Mouse (Mus musculus) hindbrain, embryonic 16.5 days (tissue): ENCODE data around the gene Kcnip1. TPM values are rescaled to one million over a fixed set of nuclear protein-coding genes. Genes with fewer than 3 reads are reported as not detected.

Source experiments
- ATAC-seq: fragments of 200-750 bp; cut with Nextera tagmentation; 2 replicates; pipeline ENCODE4 v1.8.0; 2017; ENCODE audit warnings: moderate TSS enrichment, moderate library complexity
- H3K27ac ChIP-seq: fragments of 300-500 bp; sonication (generic); 2 replicates; pipeline ENCODE4 v1.5.1; 2014; ENCODE audit warnings: low read depth, mild to moderate bottlenecking, control low read depth, low read length, moderate library complexity
- H3K27me3 ChIP-seq: fragments of 300-500 bp; sonication (generic); replicated peaks from 2 replicates; pipeline ENCODE4 v1.6.1; 2014; ENCODE audit warnings: low read length; ENCODE audit not compliant: control insufficient read depth, insufficient read depth
- H3K36me3 ChIP-seq: fragments of 300-500 bp; sonication (generic); 2 replicates; pipeline ENCODE4 v1.6.1; 2014; ENCODE audit warnings: mild to moderate bottlenecking, low read length, moderate library complexity, mixed read lengths; ENCODE audit not compliant: control insufficient read depth, insufficient read depth
- H3K4me1 ChIP-seq: fragments of 300-500 bp; sonication (generic); 2 replicates; pipeline ENCODE4 v1.6.1; 2014; ENCODE audit warnings: low read depth, low read length; ENCODE audit not compliant: control insufficient read depth, insufficient read depth
- H3K4me2 ChIP-seq: fragments of 300-500 bp; sonication (generic); 2 replicates; pipeline ENCODE4 v1.6.1; 2014; ENCODE audit warnings: mild to moderate bottlenecking, low read length, control low read depth, moderate library complexity
- H3K4me3 ChIP-seq: fragments of 300-500 bp; sonication (generic); 2 replicates; pipeline ENCODE4 v1.5.1; 2014; ENCODE audit warnings: mild to moderate bottlenecking, low read length, control low read depth, moderate library complexity
- H3K9ac ChIP-seq: fragments of 300-500 bp; sonication (generic); 2 replicates; pipeline ENCODE4 v1.6.1; 2014; ENCODE audit warnings: low read depth, mild to moderate bottlenecking, control low read depth, low read length, moderate library complexity
- H3K9me3 ChIP-seq: fragments of 300-500 bp; sonication (generic); 2 replicates; pipeline ENCODE4 v1.6.1; 2014; ENCODE audit warnings: mild to moderate bottlenecking, low read length, moderate library complexity; ENCODE audit not compliant: control insufficient read depth
- WGBS: fragments of 180-500 bp; shearing (Covaris S2); extraction: QIAGEN DNeasy Blood & Tissue Kit; methylation state at CpG from one replicate; pipeline ENCODE4 v1.1.7; 2014; 5-methylcytosine and 5-hydroxymethylcytosine counted together
- polyA plus RNA-seq: library from polyadenylated mRNA; unstranded; fragments of >200 nt; fragmentation: Nextera tagmentation; extraction: Ambion mirVana; gene quantifications from 2 replicates; pipeline ENCODE4 v1.2.1, GENCODE M21; 2015

Gene Kcnip1
- polyA plus RNA-seq, 1 experiment from 2014 or later, result 146 TPM

DNA sequence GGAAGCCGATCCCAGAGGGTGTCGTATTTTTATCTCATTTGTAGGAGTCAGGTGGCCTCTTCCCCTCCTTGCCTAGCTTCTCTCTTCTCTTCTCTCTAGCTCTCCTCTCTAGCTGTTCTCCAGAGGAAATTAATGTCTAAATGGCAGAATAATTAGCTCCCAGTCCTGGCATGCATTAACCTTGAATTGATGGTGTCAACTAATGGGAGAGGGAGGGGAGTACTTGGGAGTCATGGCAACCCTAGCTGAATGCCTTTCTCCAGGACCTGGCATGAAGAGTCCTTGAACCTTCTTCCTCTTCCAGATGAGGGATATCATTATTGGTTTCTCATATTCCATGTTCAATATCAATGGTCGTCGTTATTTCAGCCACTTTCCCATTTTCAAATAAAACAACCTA lies 396.3 kb downstream of the Kcnip1 start:
- Histone ChIP-seq H3K4me2 (no peak overlapping the region), H3K9ac (no peak overlapping the region), H3K27me3 (no peaks in the 10 kb centered on the region), H3K4me3 (no peak overlapping the region), H3K4me1 (no peaks in the 10 kb centered on the region), H3K36me3 (no peaks in the 10 kb centered on the region), H3K9me3 (no peaks in the 10 kb centered on the region), H3K27ac (no peak overlapping the region)
- WGBS, result 80% methylated on average over 4 of the region's 4 CpGs
- ATAC-seq, result no peak

DNA sequence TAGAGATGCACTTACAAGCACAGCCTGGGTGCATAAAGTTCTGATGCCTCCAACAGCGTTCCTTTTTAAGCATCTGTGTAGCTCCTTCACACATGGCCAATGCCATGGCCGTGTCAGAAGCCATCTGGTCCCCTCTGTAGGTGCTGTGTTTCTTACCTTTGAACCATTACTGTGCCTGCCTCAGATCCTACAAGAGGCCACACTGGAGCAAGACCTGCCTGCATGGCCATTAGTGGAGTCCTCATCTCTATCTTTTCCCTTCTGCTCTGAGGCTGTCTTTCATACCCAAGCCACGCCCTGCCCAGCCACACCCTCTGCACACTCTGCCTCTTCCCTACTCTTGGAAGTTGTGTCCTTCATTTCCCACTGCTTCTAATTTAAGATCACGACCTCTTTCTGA lies 400.1 kb downstream of the Kcnip1 start:
- Histone ChIP-seq H3K4me3 (no peak overlapping the region), H3K9me3 (no peaks in the 10 kb centered on the region), H3K4me1 (no peaks in the 10 kb centered on the region), H3K4me2 (no peak overlapping the region), H3K9ac (no peak overlapping the region), H3K27ac (no peak overlapping the region), H3K36me3 (no peaks in the 10 kb centered on the region), H3K27me3 (no peaks in the 10 kb centered on the region)
- ATAC-seq, result no peak
- 83% methylated on average over 4 of the region's 4 CpGs for WGBS

DNA sequence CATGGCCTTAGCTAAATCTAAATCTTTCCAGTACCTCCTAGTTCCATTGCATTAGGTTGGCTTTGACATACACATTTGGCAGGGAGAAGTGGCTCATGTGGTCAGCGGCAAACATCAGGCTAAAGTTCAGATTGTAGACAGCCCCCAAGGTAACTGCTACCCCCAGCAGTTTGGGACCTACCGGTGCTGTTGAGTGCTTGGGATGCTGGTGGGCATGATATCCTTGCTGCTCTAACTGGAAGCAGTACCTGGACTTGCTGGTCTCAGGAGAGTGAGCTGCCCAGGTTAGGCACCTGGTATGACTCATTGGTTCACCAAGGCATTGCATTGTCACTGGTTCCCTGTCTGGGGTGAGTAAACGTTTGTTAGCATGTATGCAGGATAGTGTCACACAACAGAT lies 402.2 kb downstream of the Kcnip1 start:
- Histone ChIP-seq H3K9me3 (no peaks in the 10 kb centered on the region), H3K27ac (no peak overlapping the region), H3K9ac (no peak overlapping the region), H3K27me3 (no peaks in the 10 kb centered on the region), H3K36me3 (no peaks in the 10 kb centered on the region), H3K4me1 (no peaks in the 10 kb centered on the region), H3K4me2 (no peak overlapping the region), H3K4me3 (no peak overlapping the region)
- no peak for ATAC-seq
- WGBS, result 84% methylated on average over 3 of the region's 3 CpGs

DNA sequence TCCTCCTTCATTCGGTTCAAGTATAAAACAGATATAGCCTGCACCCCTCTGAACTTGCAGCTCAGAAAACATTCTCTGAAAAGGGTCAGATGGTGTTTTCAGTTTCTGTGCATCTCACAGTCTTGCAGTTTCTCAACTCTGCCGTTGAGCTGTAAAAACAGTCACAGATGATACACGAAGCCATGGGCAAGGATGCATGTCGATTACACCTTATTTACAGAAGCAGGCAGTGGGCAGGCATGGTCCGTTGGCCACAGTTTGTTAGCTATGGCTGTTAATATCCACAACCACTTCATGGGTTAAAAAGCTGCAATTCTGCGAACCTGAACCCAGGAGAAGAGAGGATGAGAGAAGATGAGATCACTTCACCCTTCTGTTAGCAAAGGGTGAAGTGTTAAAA lies 406.3 kb downstream of the Kcnip1 start:
- Histone ChIP-seq H3K4me1 (no peaks in the 10 kb centered on the region), H3K9me3 (no peaks in the 10 kb centered on the region)
- WGBS, result 79% methylated on average over 6 of the region's 6 CpGs

DNA sequence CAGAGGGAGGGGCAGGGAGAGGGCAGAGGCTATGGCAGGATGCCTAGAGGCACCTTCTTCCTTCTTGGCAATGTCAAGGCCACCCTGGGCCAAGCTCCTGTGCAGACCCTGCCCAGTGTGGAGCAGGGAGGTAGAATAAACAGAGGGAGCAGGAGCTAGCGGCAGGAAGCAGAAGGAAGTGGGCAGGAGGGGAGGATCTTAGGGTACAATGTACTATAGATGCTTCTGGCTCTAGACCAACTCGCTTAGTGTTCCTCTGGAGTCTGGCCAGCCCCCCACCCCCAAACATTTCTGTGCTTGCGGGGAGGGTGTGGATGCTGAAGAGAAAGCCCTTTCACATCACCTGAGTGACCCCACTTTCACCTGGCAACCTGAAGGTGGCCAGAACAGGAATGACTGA lies 413.3 kb downstream of the Kcnip1 start:
- Histone ChIP-seq H3K36me3 (no peaks in the 10 kb centered on the region), H3K4me1 (no peaks in the 10 kb centered on the region), H3K4me2 (no peak overlapping the region), H3K4me3 (no peak overlapping the region), H3K27me3 (no peaks in the 10 kb centered on the region), H3K9ac (no peak overlapping the region), H3K27ac (no peak overlapping the region), H3K9me3 (no peaks in the 10 kb centered on the region)
- 66% methylated on average over 3 of the region's 3 CpGs for WGBS
- no peak for ATAC-seq

More for the DNA sequence above, 406.3 kb downstream of the Kcnip1 start:
- H3K27ac ChIP-seq, result no peak overlapping the region
- H3K27me3 ChIP-seq, result no peaks in the 10 kb centered on the region
- ATAC-seq, result no peak
- no peaks in the 10 kb centered on the region for H3K36me3 ChIP-seq
- H3K4me3 ChIP-seq, result no peak overlapping the region
- H3K4me2 ChIP-seq, result no peak overlapping the region
- no peak overlapping the region for H3K9ac ChIP-seq

Other genes starting within 250 kb of the Kcnip1 start
- 0.20 and 0.52 TPM in 2 replicates for gene Kcnmb1, start 30.1 kb downstream of the Kcnip1 start, polyA plus RNA-seq
- 2.3 TPM in 2 replicates for gene Lcp2, start 53.8 kb upstream of the Kcnip1 start, polyA plus RNA-seq
- gene 4930469K13Rik, start 105.4 kb upstream of the Kcnip1 start, polyA plus RNA-seq, result 7.9 and 9.6 TPM in 2 replicates
- gene Foxi1, start 214.9 kb upstream of the Kcnip1 start, polyA plus RNA-seq, result not detected in 2 replicates